Mouse (Mus musculus): ENCODE measurements at regions not wholly inside any gene's neighbourhood (a gene's known extent, or its start where the extent isn't known, plus 50 kb on each side); places are given as distances from the start of the nearest gene placed in this dataset.
A peak's percentile ranks its signal among the peaks of the same experiment; 100 is the strongest.

- H3K9me3 ChIP-seq (replicated peaks; ENCODE audit: insufficient read depth, low read length) = no peaks in the 10 kb centered on the region
- H3K79me2 ChIP-seq (ENCODE audit: control insufficient read depth, insufficient read depth, low read length, poor library complexity) = no peaks in the 10 kb centered on the region
- no peaks in the 10 kb centered on the region for H3K4me1 ChIP-seq (ENCODE audit: control insufficient read depth in 1 of 2, insufficient read depth in 2 of 2, low read length in 2 of 2)
- DNase-seq (ENCODE audit: low read depth, low spot score) = no peak
- no peaks in the 10 kb centered on the region for H3K27me3 ChIP-seq (ENCODE audit: control insufficient read depth in 1 of 2, insufficient read depth in 2 of 2, low read length in 2 of 2)
- H3K9ac ChIP-seq (ENCODE audit: control insufficient read depth, low read depth, low read length, poor library complexity, severe bottlenecking) = no peak overlapping the region
- no peak overlapping the region for H3K4me3 ChIP-seq (ENCODE audit: control insufficient read depth in 1 of 2, insufficient read depth in 1 of 2, low read depth in 2 of 2, low read length in 2 of 2)
- no peak for TF ChIP-seq ETS1 (IDR thresholded peaks at IDR 0.05; ENCODE audit: low read depth, low read length)
- no peak for TF ChIP-seq CHD2 (IDR thresholded peaks at IDR 0.05; ENCODE audit: low read length)
- no peak for TF ChIP-seq POLR2AphosphoS2 (IDR thresholded peaks at IDR 0.05; ENCODE audit: low read length)
- TF ChIP-seq UBTF (IDR thresholded peaks at IDR 0.05; ENCODE audit: borderline replicate concordance, insufficient read depth, low read depth, low read length) = no peak
- no peak for TF ChIP-seq POLR2AphosphoS5 (IDR thresholded peaks at IDR 0.05; ENCODE audit: borderline replicate concordance, low read depth, low read length)
- TF ChIP-seq E2F4 (IDR thresholded peaks at IDR 0.05; ENCODE audit: borderline replicate concordance, low read depth, low read length) = no peak
- TF ChIP-seq SIN3A (IDR thresholded peaks at IDR 0.05; ENCODE audit: low read length) = no peak
- no peak for TF ChIP-seq BHLHE40 (IDR thresholded peaks at IDR 0.05; ENCODE audit: borderline replicate concordance, low read depth, low read length)
- no peak overlapping the region for H3K27ac ChIP-seq (ENCODE audit: control insufficient read depth, low read depth, low read length)
- H3K36me3 ChIP-seq (ENCODE audit: control insufficient read depth in 1 of 2, insufficient read depth in 2 of 2, low read length in 2 of 2) = no peaks in the 10 kb centered on the region
Measured at GRCm38 (mm10) chr2:173455216-173455615, 67.2 kb upstream of the 1700021F07Rik start.

GRCm38 (mm10) chr2:173456083-173456482, 66.3 kb upstream of the 1700021F07Rik start:
- Histone ChIP-seq H3K9ac (ENCODE audit: control insufficient read depth, low read depth, low read length, poor library complexity, severe bottlenecking) (no peak overlapping the region), H3K9me3 (replicated peaks; ENCODE audit: insufficient read depth, low read length) (no peaks in the 10 kb centered on the region)

GRCm38 (mm10) chr2:173456924-173457623, 65.3 kb upstream of the 1700021F07Rik start:
- H3K79me2 ChIP-seq (ENCODE audit: control insufficient read depth, insufficient read depth, low read length, poor library complexity) = no peaks in the 10 kb centered on the region
- no peaks in the 10 kb centered on the region for H3K36me3 ChIP-seq (ENCODE audit: control insufficient read depth in 1 of 2, insufficient read depth in 2 of 2, low read length in 2 of 2)
- DNase-seq (ENCODE audit: low read depth, low spot score) = no peak
- no peaks in the 10 kb centered on the region for H3K9me3 ChIP-seq (replicated peaks; ENCODE audit: insufficient read depth, low read length)
- H3K27ac ChIP-seq (ENCODE audit: control insufficient read depth, low read depth, low read length) = no peak overlapping the region
- H3K4me3 ChIP-seq (ENCODE audit: control insufficient read depth in 1 of 2, insufficient read depth in 1 of 2, low read depth in 2 of 2, low read length in 2 of 2) = no peak overlapping the region
- H3K27me3 ChIP-seq (ENCODE audit: control insufficient read depth in 1 of 2, insufficient read depth in 2 of 2, low read length in 2 of 2) = no peaks in the 10 kb centered on the region
- no peaks in the 10 kb centered on the region for H3K4me1 ChIP-seq (ENCODE audit: control insufficient read depth in 1 of 2, insufficient read depth in 2 of 2, low read length in 2 of 2)
- H3K9ac ChIP-seq (ENCODE audit: control insufficient read depth, low read depth, low read length, poor library complexity, severe bottlenecking) = no peak overlapping the region
- TF ChIP-seq TAL1 (IDR thresholded peaks at IDR 0.05; ENCODE audit: low read length) (no peak), HCFC1 (IDR thresholded peaks at IDR 0.05; ENCODE audit: low read depth, low read length) (no peak), UBTF (IDR thresholded peaks at IDR 0.05; ENCODE audit: borderline replicate concordance, insufficient read depth, low read depth, low read length) (no peak), MXI1 (IDR thresholded peaks at IDR 0.05; ENCODE audit: low read depth, low read length) (no peak), EP300 (IDR thresholded peaks at IDR 0.05; ENCODE audit: low read depth in 1 of 2, low read length in 2 of 2) (no peak), ELF1 (IDR thresholded peaks at IDR 0.05; ENCODE audit: low read depth, low read length) (no peak), POLR2AphosphoS5 (IDR thresholded peaks at IDR 0.05; ENCODE audit: borderline replicate concordance, low read depth, low read length) (no peak), CHD1 (IDR thresholded peaks at IDR 0.05; ENCODE audit: low read depth, low read length) (no peak), MAX (IDR thresholded peaks at IDR 0.05; ENCODE audit: low read length) (no peak), GABPA (IDR thresholded peaks at IDR 0.05; ENCODE audit: low read depth, low read length) (no peak), JUND (IDR thresholded peaks at IDR 0.05; ENCODE audit: low read depth, low read length) (no peak), TBP (IDR thresholded peaks at IDR 0.05; ENCODE audit: low read depth, low read length) (no peak), MEF2A (IDR thresholded peaks at IDR 0.05; ENCODE audit: extremely low read depth, insufficient replicate concordance, low read depth, low read length, poor library complexity, severe bottlenecking) (no peak), NRF1 (IDR thresholded peaks at IDR 0.05; ENCODE audit: insufficient read depth, low read depth, low read length, poor library complexity, severe bottlenecking) (no peak), BHLHE40 (IDR thresholded peaks at IDR 0.05; ENCODE audit: borderline replicate concordance, low read depth, low read length) (no peak), TCF12 (IDR thresholded peaks at IDR 0.05; ENCODE audit: low read depth, low read length) (no peak), POLR2AphosphoS2 (IDR thresholded peaks at IDR 0.05; ENCODE audit: low read length) (no peak), KAT2A (conservative IDR thresholded peaks at IDR 0.05; ENCODE audit: low read depth, low read length) (no peak), MYB (IDR thresholded peaks at IDR 0.05; ENCODE audit: low read depth, low read length) (no peak)

More at GRCm38 (mm10) chr2:173456083-173456482, 66.3 kb upstream of the 1700021F07Rik start:
- TF ChIP-seq CTCF (IDR thresholded peaks at IDR 0.05 in 2 of 3, conservative IDR thresholded peaks at IDR 0.05 in 1 of 3; ENCODE audit: control insufficient read depth in 1 of 3, insufficient read depth in 1 of 3, low read depth in 2 of 3, low read length in 3 of 3, poor library complexity in 1 of 3, severe bottlenecking in 1 of 3) = 0 out of 6 replicates have a peak, but pooled peaks of 1 of the 3 experiments have one; percentile 3
- no peak for TF ChIP-seq JUND (IDR thresholded peaks at IDR 0.05; ENCODE audit: low read depth, low read length)
- TF ChIP-seq CHD2 (IDR thresholded peaks at IDR 0.05; ENCODE audit: low read length) = no peak
- no peak for DNase-seq (ENCODE audit: low read depth, low spot score)
- Histone ChIP-seq H3K4me3 (ENCODE audit: control insufficient read depth in 1 of 2, insufficient read depth in 1 of 2, low read depth in 2 of 2, low read length in 2 of 2) (no peak overlapping the region), H3K27ac (ENCODE audit: control insufficient read depth, low read depth, low read length) (no peak overlapping the region), H3K36me3 (ENCODE audit: control insufficient read depth in 1 of 2, insufficient read depth in 2 of 2, low read length in 2 of 2) (no peaks in the 10 kb centered on the region), H3K4me1 (ENCODE audit: control insufficient read depth in 1 of 2, insufficient read depth in 2 of 2, low read length in 2 of 2) (no peaks in the 10 kb centered on the region), H3K79me2 (ENCODE audit: control insufficient read depth, insufficient read depth, low read length, poor library complexity) (no peaks in the 10 kb centered on the region), H3K27me3 (ENCODE audit: control insufficient read depth in 1 of 2, insufficient read depth in 2 of 2, low read length in 2 of 2) (no peaks in the 10 kb centered on the region)
